Mouse (Mus musculus) lung, embryonic 15.5 days (tissue): ENCODE results near the gene Opa3. TPM values are rescaled to one million over a fixed set of nuclear protein-coding genes. Genes with fewer than 3 reads are reported as not detected.
A peak's percentile ranks its signal among the peaks of the same experiment; 100 is the strongest.

ENCODE experiments used
- ATAC-seq: fragments of 200-750 bp; cut with Nextera tagmentation; 2 replicates; pipeline ENCODE4 v1.8.0; 2017; ENCODE audit warnings: moderate number of reproducible peaks, borderline replicate concordance; ENCODE audit not compliant: low FRiP score, low TSS enrichment; ENCODE audit errors: extremely low read depth
- H3K27ac ChIP-seq: fragments of 300-500 bp; sonication (generic); 2 replicates; pipeline ENCODE4 v1.5.1; 2015; ENCODE audit warnings: moderate library complexity, mild to moderate bottlenecking, inconsistent platforms
- H3K27me3 ChIP-seq: fragments of 300-500 bp; sonication (generic); 2 replicates; pipeline ENCODE4 v1.6.1; 2015; ENCODE audit warnings: inconsistent platforms
- H3K36me3 ChIP-seq: fragments of 300-500 bp; sonication (generic); 2 replicates; pipeline ENCODE4 v1.6.1; 2015; ENCODE audit warnings: inconsistent platforms
- H3K4me1 ChIP-seq: fragments of 300-500 bp; sonication (generic); 2 replicates; pipeline ENCODE4 v1.6.1; 2015; ENCODE audit warnings: inconsistent platforms
- H3K4me2 ChIP-seq: fragments of 300-500 bp; sonication (generic); 2 replicates; pipeline ENCODE4 v1.6.1; 2015; ENCODE audit warnings: inconsistent platforms, mild to moderate bottlenecking, moderate library complexity
- H3K4me3 ChIP-seq: fragments of 300-500 bp; sonication (generic); 2 replicates; pipeline ENCODE4 v1.5.1; 2015; ENCODE audit warnings: mild to moderate bottlenecking, inconsistent platforms
- H3K9ac ChIP-seq: fragments of 300-500 bp; sonication (generic); 2 replicates; pipeline ENCODE4 v1.6.1; 2015; ENCODE audit warnings: inconsistent platforms
- H3K9me3 ChIP-seq: fragments of 300-500 bp; sonication (generic); 2 replicates; pipeline ENCODE4 v1.6.1; 2016; ENCODE audit warnings: inconsistent platforms
- WGBS: fragments of 180-500 bp; shearing (Covaris S2); methylation state at CpG from one replicate; pipeline ENCODE4 v1.1.7; 2015; 5-methylcytosine and 5-hydroxymethylcytosine counted together
- polyA plus RNA-seq: library from polyadenylated mRNA; unstranded; fragments of >200 nt; fragmentation: Nextera tagmentation; extraction: Ambion mirVana; gene quantifications from 2 replicates; pipeline ENCODE4 v1.2.1, GENCODE M21; 2015

Gene Opa3
- polyA plus RNA-seq, 1 experiment from 2014 or later: 33.2 TPM

- no peaks in the 10 kb centered on the region for H3K9me3 ChIP-seq
- no peak overlapping the region for H3K27ac ChIP-seq
- no peak overlapping the region for H3K4me3 ChIP-seq
- no peaks in the 10 kb centered on the region; the same call in 1 of the 2 replicates for H3K27me3 ChIP-seq
- H3K9ac ChIP-seq: no peak overlapping the region
- WGBS: 37% methylated on average over 5 of the region's 5 CpGs
- no peaks in the 10 kb centered on the region for H3K36me3 ChIP-seq
- no peak overlapping the region for H3K4me2 ChIP-seq
- ATAC-seq: no peak
- peaks cover 5% of the 10 kb centered on the region; the same call in 1 of the 2 replicates for H3K4me1 ChIP-seq
These were observed 10.6 kb upstream of the Opa3 start for GRCm38 (mm10) chr7:19217492-19217891.

DNA sequence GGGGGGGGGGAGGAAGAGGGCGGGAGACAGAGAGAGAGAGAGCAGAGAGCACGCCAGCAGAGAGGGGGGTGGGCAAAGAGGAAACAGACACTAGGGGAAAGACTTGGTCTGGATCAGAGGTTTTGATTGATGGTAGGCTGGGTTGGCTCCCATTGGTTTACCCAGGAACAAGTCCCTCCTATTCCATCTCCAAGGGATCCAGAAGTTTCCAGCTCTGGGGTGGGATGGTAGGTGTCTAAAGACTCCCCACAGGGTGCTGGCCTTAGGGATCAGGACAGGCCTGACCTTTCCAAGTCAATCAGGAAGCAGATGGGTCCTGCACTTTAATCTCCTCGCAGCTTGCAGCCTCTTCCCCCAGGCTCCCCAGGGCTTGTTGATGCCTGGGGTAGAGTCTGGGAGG, 10.2 kb upstream of the Opa3 start:
- H3K4me3 ChIP-seq: no peak overlapping the region
- H3K36me3 ChIP-seq: no peaks in the 10 kb centered on the region
- ATAC-seq: 0 out of 2 replicates have a peak, but pooled peaks have one; percentile 52
- 0% methylated on average over 2 of the region's 3 CpGs for WGBS
- no peak overlapping the region for H3K27ac ChIP-seq
- no peak overlapping the region for H3K9ac ChIP-seq
- no peak overlapping the region for H3K4me2 ChIP-seq
- 0 out of 2 replicates have a peak, but pooled peaks cover 4% of the 10 kb centered on the region for H3K4me1 ChIP-seq
- no peaks in the 10 kb centered on the region for H3K9me3 ChIP-seq
- no peaks in the 10 kb centered on the region; the same call in 1 of the 2 replicates for H3K27me3 ChIP-seq

DNA sequence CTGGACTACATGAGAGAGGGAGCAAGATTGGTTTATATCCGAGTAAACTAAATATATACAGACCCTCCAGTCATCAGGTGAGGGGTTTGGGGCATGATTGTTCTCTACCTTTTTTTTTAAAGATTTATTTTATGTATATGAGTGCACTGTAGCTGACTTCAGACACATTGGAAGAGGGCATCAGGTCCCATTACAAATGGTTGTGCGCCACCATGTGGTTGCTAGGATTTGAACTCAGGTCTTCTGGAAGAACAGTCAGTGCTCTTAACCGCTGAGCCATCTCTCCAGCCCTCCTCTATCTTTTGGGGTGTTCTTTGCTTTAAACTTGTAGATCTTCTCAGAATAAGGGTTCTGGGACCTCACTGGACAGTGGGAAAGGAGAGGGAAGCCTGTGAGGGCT, 8.1 kb upstream of the Opa3 start:
- H3K4me1 ChIP-seq: 0 out of 2 replicates have a peak, but pooled peaks cover 4% of the 10 kb centered on the region
- 69% methylated on average over 3 of the region's 3 CpGs for WGBS
- no peaks in the 10 kb centered on the region for H3K9me3 ChIP-seq
- no peak for ATAC-seq
- no peaks in the 10 kb centered on the region for H3K27me3 ChIP-seq
- H3K4me2 ChIP-seq: no peak overlapping the region
- H3K27ac ChIP-seq: no peak overlapping the region
- no peak overlapping the region for H3K4me3 ChIP-seq
- H3K9ac ChIP-seq: no peak overlapping the region
- H3K36me3 ChIP-seq: no peaks in the 10 kb centered on the region

GRCm38 (mm10) chr7:19222189-19222588, 5.9 kb upstream of the Opa3 start:
- WGBS: 91% methylated on average over 16 of the region's 16 CpGs
- H3K27me3 ChIP-seq: no peaks in the 10 kb centered on the region
- H3K4me1 ChIP-seq: peaks cover 10% of the 10 kb centered on the region; the same call in 1 of the 2 replicates
- H3K36me3 ChIP-seq: no peaks in the 10 kb centered on the region
- no peak overlapping the region for H3K9ac ChIP-seq
- no peak overlapping the region for H3K27ac ChIP-seq
- H3K9me3 ChIP-seq: no peaks in the 10 kb centered on the region
- no peak overlapping the region for H3K4me3 ChIP-seq
- H3K4me2 ChIP-seq: no peak overlapping the region
- ATAC-seq: no peak

DNA sequence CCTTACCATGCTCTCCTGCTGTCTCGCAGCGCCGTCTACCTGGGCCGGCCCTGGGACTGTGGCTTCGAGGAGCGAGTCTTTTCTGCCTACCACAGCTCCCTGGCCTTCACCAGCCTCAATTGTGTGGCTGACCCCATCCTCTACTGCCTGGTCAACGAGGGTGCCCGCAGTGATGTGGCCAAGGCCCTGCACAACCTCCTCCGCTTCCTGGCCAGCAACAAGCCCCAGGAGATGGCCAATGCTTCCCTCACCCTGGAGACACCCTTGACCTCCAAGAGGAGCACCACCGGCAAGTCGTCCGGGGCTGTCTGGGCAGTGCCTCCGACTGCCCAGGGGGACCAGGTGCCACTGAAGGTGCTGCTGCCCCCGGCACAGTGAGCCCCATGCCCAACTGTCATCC, 5.3 kb upstream of the Opa3 start:
- no peak overlapping the region for H3K9ac ChIP-seq
- H3K27me3 ChIP-seq: no peaks in the 10 kb centered on the region
- no peak overlapping the region for H3K4me2 ChIP-seq
- WGBS: 88% methylated on average over 14 of the region's 14 CpGs
- H3K4me1 ChIP-seq: peaks cover 10% of the 10 kb centered on the region; the same call in 1 of the 2 replicates
- no peaks in the 10 kb centered on the region for H3K9me3 ChIP-seq
- H3K36me3 ChIP-seq: no peaks in the 10 kb centered on the region
- no peak for ATAC-seq
- H3K27ac ChIP-seq: no peak overlapping the region
- no peak overlapping the region for H3K4me3 ChIP-seq

DNA sequence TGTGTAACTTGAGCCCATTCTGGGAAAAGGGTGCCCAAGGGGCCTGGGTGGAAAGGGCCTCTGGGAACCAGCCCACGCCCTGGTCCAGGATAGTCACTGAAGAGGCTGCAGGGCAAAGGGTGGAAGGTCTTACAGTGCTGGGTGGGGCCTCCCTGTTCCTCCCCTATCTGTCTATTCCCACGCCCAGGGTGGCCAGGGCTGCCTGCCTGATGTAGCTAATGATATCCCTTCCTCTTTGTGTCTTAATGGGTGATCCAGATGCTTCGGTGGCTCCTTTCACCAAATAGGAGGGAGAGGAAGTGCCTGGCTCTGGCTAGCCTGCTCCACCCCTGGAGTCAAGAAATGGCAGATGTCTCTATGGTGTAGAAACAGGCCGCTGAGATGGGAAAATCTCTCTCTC, 3.2 kb upstream of the Opa3 start:
- 71% methylated on average over 4 of the region's 4 CpGs for WGBS

GRCm38 (mm10) chr7:19226817-19227797, 1.0 kb upstream of the Opa3 start:
- Histone ChIP-seq H3K4me1 (peaks cover 20% of the 10 kb centered on the region), H3K9ac (peak overlapping the region; percentile 76), H3K9me3 (no peaks in the 10 kb centered on the region), H3K36me3 (no peaks in the 10 kb centered on the region), H3K4me2 (peak overlapping the region; percentile 77), H3K27ac (peak overlapping the region; percentile 99), H3K27me3 (no peaks in the 10 kb centered on the region), H3K4me3 (peak overlapping the region; percentile 66)
- WGBS: 10% methylated on average over 20 of the region's 20 CpGs
- peak; percentile 9; the same call in 1 of the 2 replicates for ATAC-seq

More for the DNA sequence above, 3.2 kb upstream of the Opa3 start:
- H3K4me1 ChIP-seq: peaks cover 15% of the 10 kb centered on the region
- no peak overlapping the region for H3K9ac ChIP-seq
- no peaks in the 10 kb centered on the region for H3K36me3 ChIP-seq
- H3K4me2 ChIP-seq: no peak overlapping the region
- no peaks in the 10 kb centered on the region for H3K9me3 ChIP-seq
- no peak overlapping the region for H3K4me3 ChIP-seq
- H3K27me3 ChIP-seq: no peaks in the 10 kb centered on the region
- H3K27ac ChIP-seq: no peak overlapping the region
- no peak for ATAC-seq

DNA sequence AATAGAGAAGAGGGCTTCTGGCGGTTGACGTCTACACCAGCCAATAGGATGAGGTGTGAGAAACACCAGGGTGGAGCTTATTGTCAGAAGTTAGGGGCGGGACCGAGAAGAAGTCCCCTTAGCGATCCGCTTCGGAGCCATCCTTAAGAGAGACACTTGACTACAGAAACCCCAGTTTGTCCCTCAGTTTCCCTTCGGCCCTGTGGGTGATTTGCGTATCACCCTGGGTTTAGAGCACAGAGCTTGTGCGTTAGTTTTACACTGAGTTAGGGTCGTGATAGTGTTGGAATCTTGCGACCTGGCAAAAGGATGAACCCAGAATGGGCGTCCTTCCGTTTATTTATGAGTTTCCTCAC, 637 bp downstream of the Opa3 start:
- no peak for ATAC-seq
- Histone ChIP-seq H3K36me3 (no peaks in the 10 kb centered on the region), H3K4me2 (peak overlapping the region; percentile 78), H3K4me3 (peak overlapping the region; percentile 66), H3K9me3 (no peaks in the 10 kb centered on the region), H3K4me1 (peaks cover 20% of the 10 kb centered on the region), H3K27me3 (no peaks in the 10 kb centered on the region), H3K27ac (peak overlapping the region; percentile 68), H3K9ac (peak overlapping the region; percentile 60)
- WGBS: 1% methylated on average over 14 of the region's 14 CpGs

GRCm38 (mm10) chr7:19229404-19229803, 1.3 kb downstream of the Opa3 start:
- 0 out of 2 replicates have a peak overlapping the region, but pooled peaks have one; percentile 68 for H3K27ac ChIP-seq
- H3K36me3 ChIP-seq: no peaks in the 10 kb centered on the region
- no peaks in the 10 kb centered on the region for H3K9me3 ChIP-seq
- H3K4me1 ChIP-seq: peaks cover 20% of the 10 kb centered on the region
- peak overlapping the region; percentile 66 for H3K4me3 ChIP-seq
- H3K4me2 ChIP-seq: peak overlapping the region; percentile 78
- 29% methylated on average over 5 of the region's 5 CpGs for WGBS
- H3K27me3 ChIP-seq: no peaks in the 10 kb centered on the region
- ATAC-seq: no peak
- H3K9ac ChIP-seq: peak overlapping the region; percentile 60

GRCm38 (mm10) chr7:19230041-19230580, 2.0 kb downstream of the Opa3 start:
- Histone ChIP-seq H3K36me3 (no peaks in the 10 kb centered on the region), H3K4me2 (no peak overlapping the region), H3K27me3 (no peaks in the 10 kb centered on the region), H3K9me3 (no peaks in the 10 kb centered on the region), H3K27ac (no peak overlapping the region), H3K4me1 (peaks cover 20% of the 10 kb centered on the region), H3K4me3 (no peak overlapping the region), H3K9ac (no peak overlapping the region)
- WGBS: 75% methylated on average over 2 of the region's 2 CpGs
- no peak for ATAC-seq

- no peaks in the 10 kb centered on the region for H3K9me3 ChIP-seq
- peaks cover 22% of the 10 kb centered on the region for H3K4me1 ChIP-seq
- H3K27me3 ChIP-seq: no peaks in the 10 kb centered on the region
- no peaks in the 10 kb centered on the region for H3K36me3 ChIP-seq
- H3K27ac ChIP-seq: no peak overlapping the region
- no peak overlapping the region for H3K4me2 ChIP-seq
- WGBS: 97% methylated on average over 5 of the region's 5 CpGs
- H3K4me3 ChIP-seq: no peak overlapping the region
- H3K9ac ChIP-seq: no peak overlapping the region
- ATAC-seq: no peak
These were observed 2.8 kb downstream of the Opa3 start for GRCm38 (mm10) chr7:19230899-19231298.

DNA sequence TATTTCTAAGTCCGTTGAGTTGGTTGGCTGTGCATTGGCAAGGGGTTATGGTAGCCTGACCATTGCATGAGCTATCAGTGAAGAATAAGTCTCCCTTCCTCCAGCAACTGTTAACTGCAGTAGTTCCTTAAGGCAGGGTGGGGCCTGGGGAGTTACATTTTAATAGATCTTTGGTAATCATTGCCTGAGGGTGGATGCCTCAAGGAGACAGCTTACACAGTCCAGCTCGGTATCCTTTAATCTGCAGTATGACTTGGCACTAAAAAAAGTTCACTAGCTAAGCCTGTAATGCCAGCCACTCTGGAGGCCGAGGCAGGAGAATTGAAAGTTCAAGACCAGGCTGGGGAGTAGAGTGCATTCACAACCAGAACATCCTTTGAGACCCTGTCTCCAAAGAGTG, 3.7 kb downstream of the Opa3 start:
- Histone ChIP-seq H3K4me2 (no peak overlapping the region), H3K36me3 (no peaks in the 10 kb centered on the region), H3K9me3 (no peaks in the 10 kb centered on the region), H3K9ac (no peak overlapping the region), H3K27me3 (no peaks in the 10 kb centered on the region), H3K27ac (no peak overlapping the region), H3K4me1 (peaks cover 29% of the 10 kb centered on the region), H3K4me3 (no peak overlapping the region)
- 80% methylated on average over 3 of the region's 3 CpGs for WGBS
- no peak for ATAC-seq
